Mouse (Mus musculus): ENCODE measurements around the gene Rcc1l.
A peak's percentile ranks its signal among the peaks of the same experiment; 100 is the strongest.

The Rcc1l gene

GRCm38 (mm10) chr5:134169231-134169630, 7.3 kb downstream of the Rcc1l start:
- DNase-seq: no peak

GRCm38 (mm10) chr5:134168033-134168432, 8.5 kb downstream of the Rcc1l start:
- DNase-seq: no peak

- DNase-seq: no peak
Measured at GRCm38 (mm10) chr5:134166642-134167041, 9.9 kb downstream of the Rcc1l start.

- peak in 1 of 2 experiments; percentile 33 for DNase-seq
Measured at GRCm38 (mm10) chr5:134164688-134165087, 11.9 kb downstream of the Rcc1l start.

GRCm38 (mm10) chr5:134155916-134156466, 20.6 kb downstream of the Rcc1l start:
- no peak for DNase-seq

- no peak for DNase-seq
Measured at GRCm38 (mm10) chr5:134151895-134152294, 24.7 kb downstream of the Rcc1l start.

- DNase-seq: no peak
Measured at GRCm38 (mm10) chr5:134148153-134148552, 28.4 kb downstream of the Rcc1l start.

GRCm38 (mm10) chr5:134147194-134147753, 29.3 kb downstream of the Rcc1l start:
- no peak for DNase-seq

- peak in 1 of 2 experiments; percentile 32 for DNase-seq
Measured at GRCm38 (mm10) chr5:134144986-134145385, 31.6 kb downstream of the Rcc1l start.

GRCm38 (mm10) chr5:134142381-134142780, 34.2 kb downstream of the Rcc1l start:
- no peak for DNase-seq

GRCm38 (mm10) chr5:134141236-134141635, 35.3 kb downstream of the Rcc1l start:
- DNase-seq: no peak

GRCm38 (mm10) chr5:134139429-134139828, 37.1 kb downstream of the Rcc1l start:
- no peak for DNase-seq

- no peak for DNase-seq
Measured at GRCm38 (mm10) chr5:134137933-134138332, 38.6 kb downstream of the Rcc1l start.

GRCm38 (mm10) chr5:134136022-134136421, 40.6 kb downstream of the Rcc1l start:
- no peak for DNase-seq

- peak; percentile 73 to 81 for DNase-seq
Measured at GRCm38 (mm10) chr5:134131586-134131985, 45.0 kb downstream of the Rcc1l start.

- DNase-seq: no peak
Measured at GRCm38 (mm10) chr5:134126232-134126631, 50.3 kb downstream of the Rcc1l start.

GRCm38 (mm10) chr5:134123846-134124245, 52.7 kb downstream of the Rcc1l start:
- DNase-seq: no peak

GRCm38 (mm10) chr5:134121893-134122259, 54.7 kb downstream of the Rcc1l start:
- no peak for DNase-seq

GRCm38 (mm10) chr5:134121138-134121892, 55.3 kb downstream of the Rcc1l start:
- no peak for DNase-seq

GRCm38 (mm10) chr5:134120135-134120534, 56.4 kb downstream of the Rcc1l start:
- no peak for DNase-seq

- DNase-seq: no peak
Measured at GRCm38 (mm10) chr5:134119481-134120120, 57.0 kb downstream of the Rcc1l start.

- no peak for DNase-seq
Measured at GRCm38 (mm10) chr5:134118798-134119407, 57.7 kb downstream of the Rcc1l start.

GRCm38 (mm10) chr5:134115639-134116259, 60.8 kb downstream of the Rcc1l start:
- DNase-seq: no peak
